Comparison of ENCODE assay signal across 21 mouse cellular contexts in genomic region chr2:163219447-163219846, GRCm38 (mm10). TPM values are rescaled to one million over a fixed set of nuclear protein-coding genes. Genes with fewer than 3 reads are reported as not detected.
DNase-seq lines count a peak whose midpoint lies in the region; ATAC-seq and TF ChIP-seq lines count a peak whose summit lies in the region.
"Had no signal": no experiment of that assay in that cellular context is flagged by ENCODE, and none has a peak within 500 bp of the region (broad histone marks: within the 10 kb centered on the region; RNA-seq: fewer than 3 reads in every experiment).

No protein-coding gene starts in this region.

- 0 out of 2 replicates have a peak overlapping the region, but pooled peaks have one; percentile 48 for H3K27ac ChIP-seq in hindbrain, embryonic 12.5 days
- H3K27ac ChIP-seq in hindbrain, embryonic 13.5 days, result no peak overlapping the region; the same call in 1 of the 2 replicates
- no peak overlapping the region for H3K27ac ChIP-seq in lung, embryonic 14.5 days (ENCODE audit: low read depth)
- peak overlapping the region; percentile 67 for H3K27ac ChIP-seq in midbrain, embryonic 13.5 days
- H3K27ac ChIP-seq: embryonic facial prominence, embryonic 10.5 days; gastrocnemius, adult 2 months; heart, embryonic 10.5 days; hindbrain, embryonic 10.5 days; liver, embryonic 12.5 days had no signal

- H3K27me3 ChIP-seq in hindbrain, embryonic 12.5 days, result peaks cover 3% of the 10 kb centered on the region; the same call in 1 of the 2 replicates
- peaks cover 26% of the 10 kb centered on the region; the same call in 1 of the 2 replicates for H3K27me3 ChIP-seq in hindbrain, embryonic 13.5 days
- H3K27me3 ChIP-seq in lung, embryonic 14.5 days (ENCODE audit: insufficient read depth, low read length), result no peaks in the 10 kb centered on the region
- no peaks in the 10 kb centered on the region for H3K27me3 ChIP-seq in midbrain, embryonic 13.5 days

- TF ChIP-seq CTCF in lung, embryonic 14.5 days (IDR thresholded peaks at IDR 0.05; ENCODE audit: low read depth), result no peak

- H3K9ac ChIP-seq in hindbrain, embryonic 12.5 days, result no peak overlapping the region
- H3K9ac ChIP-seq in hindbrain, embryonic 13.5 days, result no peak overlapping the region
- no peak overlapping the region for H3K9ac ChIP-seq in lung, embryonic 14.5 days
- 0 out of 2 replicates have a peak overlapping the region, but pooled peaks have one; percentile 20 for H3K9ac ChIP-seq in midbrain, embryonic 13.5 days (replicated peaks)
- H3K9ac ChIP-seq: liver, embryonic 12.5 days had no signal

- WGBS in hindbrain, embryonic 12.5 days, result 41% methylated on average over 5 of the region's 5 CpGs
- 49% methylated on average over 5 of the region's 5 CpGs for WGBS in hindbrain, embryonic 13.5 days
- WGBS in lung, embryonic 14.5 days, result 63% methylated on average over 5 of the region's 5 CpGs
- 40% methylated on average over 5 of the region's 5 CpGs for WGBS in midbrain, embryonic 13.5 days

- peak; percentile 41 for DNase-seq in lung, embryonic 14.5 days
- DNase-seq in lung, postnatal 4 days, result no peak
- peak; percentile 34 for DNase-seq in MN1 (ENCODE audit: low spot score)
- DNase-seq in testis, postnatal 10 days (ENCODE audit: low spot score), result no peak
- DNase-seq in cerebellum, postnatal 36 days, result no peak
- DNase-seq: B cell, adult 2 months; cerebellum, adult 8-10 months; gastrocnemius, adult 2 months; kidney, adult 2 months; kidney, postnatal 36 days; layer of hippocampus, adult 9-11 months; lung, adult 2 months; right cerebral cortex, postnatal 4 days; thymus, postnatal 14 days had no signal

- no peak overlapping the region for H3K4me2 ChIP-seq in hindbrain, embryonic 12.5 days (replicated peaks)
- no peak overlapping the region for H3K4me2 ChIP-seq in hindbrain, embryonic 13.5 days
- no peak overlapping the region for H3K4me2 ChIP-seq in lung, embryonic 14.5 days
- no peak overlapping the region for H3K4me2 ChIP-seq in midbrain, embryonic 13.5 days (replicated peaks)
- H3K4me2 ChIP-seq: liver, embryonic 12.5 days had no signal

- H3K9me3 ChIP-seq in hindbrain, embryonic 12.5 days (replicated peaks), result no peaks in the 10 kb centered on the region
- no peaks in the 10 kb centered on the region for H3K9me3 ChIP-seq in hindbrain, embryonic 13.5 days
- H3K9me3 ChIP-seq in lung, embryonic 14.5 days (ENCODE audit: low read depth, low read length), result no peaks in the 10 kb centered on the region
- no peaks in the 10 kb centered on the region for H3K9me3 ChIP-seq in midbrain, embryonic 13.5 days
- H3K9me3 ChIP-seq: embryonic facial prominence, embryonic 10.5 days; heart, embryonic 10.5 days; hindbrain, embryonic 10.5 days; liver, embryonic 12.5 days had no signal

- no peak overlapping the region for H3K4me3 ChIP-seq in hindbrain, embryonic 12.5 days
- no peak overlapping the region for H3K4me3 ChIP-seq in hindbrain, embryonic 13.5 days
- no peak overlapping the region for H3K4me3 ChIP-seq in lung, embryonic 14.5 days (ENCODE audit: low read depth, low read length)
- H3K4me3 ChIP-seq in midbrain, embryonic 13.5 days (replicated peaks), result no peak overlapping the region
- H3K4me3 ChIP-seq: embryonic facial prominence, embryonic 10.5 days; gastrocnemius, adult 2 months; heart, embryonic 10.5 days; hindbrain, embryonic 10.5 days; liver, embryonic 12.5 days had no signal

- no peak for ATAC-seq in hindbrain, embryonic 12.5 days (ENCODE audit: low FRiP score)
- no peak for ATAC-seq in hindbrain, embryonic 13.5 days (ENCODE audit: low FRiP score)
- ATAC-seq in lung, embryonic 14.5 days (ENCODE audit: insufficient read depth), result no peak
- peak; percentile 55 for ATAC-seq in midbrain, embryonic 13.5 days
- ATAC-seq: liver, embryonic 12.5 days had no signal

- H3K4me1 ChIP-seq in hindbrain, embryonic 12.5 days, result peaks cover 21% of the 10 kb centered on the region
- peaks cover 23% of the 10 kb centered on the region for H3K4me1 ChIP-seq in hindbrain, embryonic 13.5 days (replicated peaks)
- no peaks in the 10 kb centered on the region for H3K4me1 ChIP-seq in lung, embryonic 14.5 days (ENCODE audit: insufficient read depth)
- H3K4me1 ChIP-seq in midbrain, embryonic 13.5 days (replicated peaks), result peaks cover 38% of the 10 kb centered on the region
- H3K4me1 ChIP-seq: liver, embryonic 12.5 days had no signal

- H3K36me3 ChIP-seq in hindbrain, embryonic 12.5 days, result no peaks in the 10 kb centered on the region
- H3K36me3 ChIP-seq in hindbrain, embryonic 13.5 days, result no peaks in the 10 kb centered on the region
- no peaks in the 10 kb centered on the region for H3K36me3 ChIP-seq in lung, embryonic 14.5 days (ENCODE audit: insufficient read depth)
- H3K36me3 ChIP-seq in midbrain, embryonic 13.5 days, result no peaks in the 10 kb centered on the region
- H3K36me3 ChIP-seq: embryonic facial prominence, embryonic 10.5 days; heart, embryonic 10.5 days; hindbrain, embryonic 10.5 days; liver, embryonic 12.5 days had no signal

RNA-seq across cellular contexts. Expression of gene Tox2, which starts 16.5 kb away (rescaled TPM):
- 24.6 and 25.1 TPM in 2 replicates for polyA plus RNA-seq in hindbrain, embryonic 12.5 days (2016; fragmentation: Nextera tagmentation; extraction: Ambion mirVana)
- 20.6 and 23.5 TPM in 2 replicates for polyA plus RNA-seq in hindbrain, embryonic 13.5 days (2015; fragmentation: Nextera tagmentation; extraction: Ambion mirVana)
- polyA plus RNA-seq in lung, embryonic 14.5 days (2014; fragmentation: Nextera tagmentation; extraction: Ambion mirVana), result 4.3 and 4.6 TPM in 2 replicates
- 38.8 and 44.2 TPM in 2 replicates for polyA plus RNA-seq in midbrain, embryonic 13.5 days (2015; fragmentation: Nextera tagmentation; extraction: Ambion mirVana)

Comparison
In these comparisons a context has a peak if more than half of its experiments do, and no peak if none do; other contexts are left out.
1. H3K27ac ChIP-seq: peak in hindbrain, embryonic 12.5 days (single experiment) and midbrain, embryonic 13.5 days (single experiment); none in hindbrain, embryonic 13.5 days (single experiment) and lung, embryonic 14.5 days (single experiment).
2. DNase-seq: peak in lung, embryonic 14.5 days (single experiment) and MN1 (single experiment); none in lung, postnatal 4 days (0 of 2), testis, postnatal 10 days (single experiment) and cerebellum, postnatal 36 days (0 of 2).